Mouse (Mus musculus): Measurements from ENCODE around the gene Sncg. TPM values are rescaled to one million over a fixed set of nuclear protein-coding genes. Genes with fewer than 3 reads are reported as not detected.
"Not testable (repeated sequence)": the region's sequence is repeated elsewhere in the genome, so short reads cannot be mapped to it uniquely, and the experiment has no call there.

The Sncg gene
- total RNA-seq, 2 experiments from 2014 or later, result 5.9 to 6.5 TPM

DNA sequence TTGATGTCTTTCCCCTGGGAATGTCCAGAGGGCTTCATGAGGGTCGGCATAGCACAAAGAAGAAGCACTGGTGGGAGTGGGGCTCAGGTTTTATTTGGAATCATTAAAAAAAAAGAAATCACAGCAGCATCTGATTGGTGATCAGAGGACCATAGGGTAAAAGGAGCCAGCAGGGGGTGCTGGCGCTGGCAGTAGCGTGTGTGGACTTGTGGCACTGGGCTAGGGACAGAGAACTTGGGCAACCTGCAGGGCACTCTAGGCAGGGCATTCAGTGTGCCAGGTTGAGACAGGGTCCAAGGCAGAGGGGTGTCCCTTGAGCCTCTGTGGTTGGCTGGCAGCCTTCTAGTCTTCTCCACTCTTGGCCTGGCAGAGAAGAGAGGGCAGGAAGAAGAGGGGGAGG is 4.4 kb downstream of the Sncg start:
- no peak for DNase-seq

DNA sequence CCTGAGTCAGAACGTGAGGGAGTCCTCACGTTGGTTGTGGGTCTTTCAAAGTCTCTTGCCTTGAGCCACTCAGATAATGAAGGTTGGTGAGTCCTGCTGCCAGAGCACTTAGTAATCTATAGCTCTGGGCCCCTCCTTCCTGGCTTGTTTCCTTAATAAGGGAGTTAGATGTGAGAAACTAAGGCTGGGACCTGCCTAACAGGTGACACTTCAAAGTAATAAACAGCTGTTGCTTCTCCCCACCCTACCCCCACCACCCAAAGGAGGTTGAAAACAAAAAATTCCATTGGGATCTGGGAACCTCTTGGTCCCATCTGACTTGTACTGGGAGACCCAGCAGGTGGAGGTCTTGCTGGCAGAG is 9.5 kb downstream of the Sncg start:
- DNase-seq, result no peak

DNA sequence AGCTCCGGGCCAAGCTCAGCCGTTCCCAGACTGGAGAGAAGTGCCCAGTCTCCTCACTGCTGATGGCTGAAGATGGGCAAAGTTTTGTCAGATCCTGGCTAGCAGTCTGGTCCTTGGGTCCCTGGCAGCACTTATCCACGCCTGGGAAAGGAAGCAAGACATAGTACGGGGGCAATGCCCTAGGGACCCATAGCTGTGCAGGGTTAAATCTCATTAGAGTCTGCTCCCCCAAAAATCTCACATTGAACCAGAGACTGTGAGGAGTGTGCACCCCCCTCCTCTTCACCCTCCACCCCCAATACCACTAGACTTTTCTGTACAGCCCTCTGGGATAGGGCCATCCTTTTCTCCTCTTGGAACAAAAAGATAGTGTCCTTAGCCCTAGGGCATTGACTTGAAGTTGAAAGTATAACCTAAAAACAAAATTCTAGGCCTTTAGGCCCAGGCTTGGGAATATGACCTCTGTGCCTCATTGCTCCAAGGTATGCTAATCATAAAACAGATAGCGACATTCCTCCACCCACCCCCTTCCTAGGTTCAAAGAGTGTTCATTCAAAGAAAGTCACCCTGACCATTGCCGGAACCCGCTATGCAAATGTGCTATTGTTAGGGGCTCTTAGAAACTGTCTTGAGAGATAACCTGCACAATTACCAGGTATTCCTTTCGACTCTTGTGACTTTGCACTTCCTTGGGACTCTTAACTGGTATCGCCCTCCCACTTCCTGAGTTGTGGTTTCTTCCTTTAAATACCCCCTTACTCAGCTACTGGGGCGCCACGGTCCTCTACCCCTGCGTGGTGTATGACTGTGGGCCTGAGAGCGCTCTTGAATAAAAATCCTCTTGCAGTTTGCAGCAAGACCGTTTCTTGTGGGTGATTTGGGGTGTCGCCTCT is 10.1 kb downstream of the Sncg start:
- DNase-seq, result not testable (repeated sequence)

- peak; percentile 29 to 38 for DNase-seq
These were observed 10.9 kb downstream of the Sncg start for GRCm38 (mm10) chr14:34363490-34364253.

DNA sequence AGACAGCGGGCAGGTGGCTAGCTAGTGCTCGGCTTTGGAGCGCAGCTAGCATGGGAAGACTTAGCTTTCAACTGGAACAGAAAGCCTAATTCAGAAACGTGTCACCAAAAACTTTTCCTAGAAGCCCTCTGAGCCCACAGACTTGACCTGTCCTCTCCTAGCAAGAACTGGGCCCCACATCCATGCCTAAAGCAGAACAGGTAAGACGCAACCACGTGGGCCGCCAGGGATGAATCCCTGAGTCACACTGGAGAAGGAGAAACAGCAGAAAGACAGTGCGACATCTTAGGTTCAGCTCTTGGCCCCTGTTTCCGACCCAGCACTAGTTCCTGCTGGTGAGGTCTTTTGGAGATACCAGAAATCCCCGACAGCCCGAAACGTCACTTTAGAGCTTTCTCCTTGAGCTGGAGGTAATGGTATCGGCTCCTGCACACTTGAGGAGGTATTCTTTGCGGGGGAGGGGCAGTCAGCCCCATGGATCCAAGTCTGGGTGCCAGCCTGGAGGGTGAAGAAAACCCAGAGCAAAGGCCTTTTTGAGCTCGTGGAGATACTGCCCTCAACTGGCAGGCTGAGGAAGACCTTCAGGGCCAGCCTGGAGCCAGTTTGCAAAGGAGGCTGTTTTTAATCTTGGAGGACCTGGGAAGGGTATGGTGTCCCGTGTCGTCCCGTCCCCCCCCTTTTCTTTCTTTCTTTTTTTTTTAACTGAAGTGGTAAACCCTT is 11.7 kb downstream of the Sncg start:
- peak; percentile 56 to 62 for DNase-seq

DNA sequence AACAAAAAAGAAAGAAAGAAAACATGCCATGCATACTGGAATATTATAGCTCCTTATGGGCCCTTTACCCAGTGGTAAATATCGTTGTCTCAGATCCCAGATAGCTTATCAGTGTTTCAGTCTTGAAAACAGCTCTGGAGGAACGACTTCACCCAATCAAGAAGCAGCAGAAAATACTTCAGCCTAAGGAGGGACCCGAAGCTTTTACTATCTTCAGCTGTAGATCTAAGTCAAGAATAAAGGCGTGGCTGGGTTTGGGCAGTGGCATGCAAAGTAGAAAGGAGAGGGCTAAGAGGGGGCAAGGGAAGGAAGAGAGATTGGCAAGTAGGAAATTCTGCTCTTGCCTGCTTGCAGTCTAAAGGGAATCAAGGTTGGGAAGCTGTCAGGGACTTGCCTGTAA is 12.5 kb downstream of the Sncg start:
- no peak for DNase-seq

GRCm38 (mm10) chr14:34360251-34360650 is 14.3 kb downstream of the Sncg start:
- no peak for DNase-seq

- no peak for DNase-seq
These were observed 14.8 kb downstream of the Sncg start for GRCm38 (mm10) chr14:34359676-34360244.

GRCm38 (mm10) chr14:34357671-34358455 is 16.7 kb downstream of the Sncg start:
- peak in 1 of 2 experiments; percentile 26 for DNase-seq

GRCm38 (mm10) chr14:34355301-34355700 is 19.3 kb downstream of the Sncg start, which contains the start of gene Fam25c:
Gene Fam25c (minus strand): TSS chr14:34355433.
- no peak for DNase-seq

- no peak for DNase-seq
These were observed 20.1 kb downstream of the Sncg start for GRCm38 (mm10) chr14:34354456-34354855.

DNA sequence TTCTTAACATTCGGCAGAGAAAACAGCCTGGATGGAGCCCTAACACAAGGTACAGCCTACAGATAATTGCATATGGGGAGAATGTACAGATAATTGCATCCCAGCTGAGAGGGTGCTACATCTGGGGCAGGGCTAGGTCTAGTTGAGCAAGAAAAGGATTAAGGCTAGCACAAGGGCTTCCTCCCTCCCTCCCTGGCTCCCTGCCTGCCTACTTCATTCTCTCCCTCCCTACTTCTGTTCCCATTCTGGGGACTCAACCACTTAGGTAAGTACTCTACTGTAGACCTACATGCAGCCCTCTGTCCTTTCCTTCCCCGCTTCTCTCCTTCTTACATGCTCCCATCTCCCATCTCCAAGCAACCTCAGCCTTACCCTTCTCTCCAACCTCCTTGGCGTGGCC is 21.3 kb downstream of the Sncg start:
- DNase-seq, result no peak

- DNase-seq, result no peak
These were observed 22.1 kb downstream of the Sncg start for GRCm38 (mm10) chr14:34352523-34352922.

GRCm38 (mm10) chr14:34351660-34352059 is 22.9 kb downstream of the Sncg start:
- no peak for DNase-seq

DNA sequence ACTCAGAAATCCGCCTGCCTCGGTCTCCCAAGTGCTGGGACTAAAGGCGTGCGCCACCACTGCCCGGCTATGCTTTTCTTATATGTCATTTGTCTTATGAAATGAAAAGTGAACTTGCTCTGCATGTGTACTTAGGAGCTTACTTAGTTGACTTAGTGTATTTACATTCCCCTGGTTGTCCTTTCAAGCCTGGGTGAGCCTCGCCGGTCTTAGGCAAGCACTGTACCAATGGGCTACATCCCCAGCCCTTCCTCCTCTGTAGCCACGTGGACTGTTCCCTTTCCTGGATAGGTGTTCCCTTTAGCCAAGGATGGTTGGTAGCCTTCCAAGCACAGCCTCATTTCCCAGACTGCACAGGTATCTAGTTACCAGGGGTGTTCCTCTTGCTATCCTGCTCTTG is 25.6 kb downstream of the Sncg start:
- DNase-seq, result no peak

- no peak for DNase-seq
These were observed 26.3 kb downstream of the Sncg start for GRCm38 (mm10) chr14:34348301-34348700.

DNA sequence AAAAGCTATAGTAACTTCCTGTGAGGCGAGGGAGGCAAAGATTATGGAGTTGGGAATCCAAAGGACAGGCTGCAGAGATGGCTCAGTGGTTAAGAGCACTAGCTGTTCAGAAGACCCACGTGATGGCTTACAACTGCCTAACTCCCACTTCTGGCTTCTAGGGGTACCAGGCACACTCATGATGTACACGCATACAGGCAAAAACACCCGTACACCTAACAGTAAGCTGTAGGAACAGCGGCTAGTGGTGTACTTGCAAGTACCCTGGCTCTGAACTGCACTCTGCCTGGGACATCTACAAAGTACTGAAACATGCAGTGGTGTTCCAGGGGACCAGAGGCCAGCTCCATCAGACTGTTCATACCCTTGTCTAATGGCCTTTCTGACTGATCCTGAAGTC is 27.5 kb downstream of the Sncg start:
- DNase-seq, result no peak

DNA sequence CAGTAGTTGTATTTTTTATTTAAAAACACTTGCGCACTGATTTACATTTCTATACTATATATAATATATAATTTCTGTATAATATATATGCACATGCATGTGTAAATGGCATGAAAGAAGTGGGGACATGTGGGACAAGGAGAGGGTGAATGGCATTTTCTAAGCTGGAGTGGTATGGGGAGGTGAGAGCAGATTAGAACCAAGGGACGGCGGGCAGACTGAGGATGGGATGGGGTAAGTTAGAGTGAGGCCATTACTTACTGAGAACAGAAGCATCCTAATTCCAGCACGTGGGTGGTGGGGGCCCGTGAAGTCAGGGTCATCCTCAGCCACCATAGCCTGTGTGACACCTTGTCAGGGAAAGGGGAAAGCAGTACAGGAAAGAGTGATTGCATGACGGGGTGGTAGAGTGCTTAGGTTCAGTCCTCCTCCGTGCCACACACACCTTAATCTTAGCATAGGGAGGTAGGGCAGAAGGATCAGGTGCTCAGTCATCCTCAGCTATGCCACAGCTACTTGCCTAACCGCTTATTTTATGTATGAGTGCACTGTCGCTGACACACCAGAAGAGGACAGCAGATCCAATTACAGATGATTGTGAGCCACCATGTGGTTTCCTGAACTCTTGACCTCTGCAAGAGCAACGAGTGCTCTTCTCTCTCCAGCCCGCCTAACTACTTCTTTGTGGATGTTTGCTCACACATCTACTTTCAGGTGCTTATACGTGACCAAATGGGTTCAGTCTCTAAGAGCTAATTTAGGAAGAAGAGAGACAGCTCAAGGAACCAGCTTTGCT is 28.6 kb downstream of the Sncg start:
- DNase-seq, result no peak

DNA sequence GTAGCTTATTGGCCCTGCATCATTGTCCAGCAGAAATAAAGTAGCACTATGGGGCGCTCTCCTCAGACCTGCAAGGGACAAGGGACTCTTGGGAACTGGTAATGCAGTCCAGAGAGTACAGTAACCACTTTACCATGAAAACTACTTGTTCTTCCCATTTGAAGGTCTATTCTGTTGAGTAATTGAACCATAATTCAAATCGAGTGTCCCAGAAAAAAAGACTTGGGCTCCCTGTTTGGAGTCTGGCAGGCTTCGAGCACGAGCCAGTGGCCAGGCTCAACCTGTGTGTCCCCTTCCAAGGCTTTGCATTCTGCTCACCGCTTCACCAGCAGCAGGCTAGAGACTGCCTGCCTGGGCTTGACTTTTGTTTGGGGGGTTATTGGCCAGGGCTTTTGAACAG is 30.2 kb downstream of the Sncg start:
- DNase-seq, result no peak

- no peak for DNase-seq
These were observed 31.5 kb downstream of the Sncg start for GRCm38 (mm10) chr14:34343078-34343477.

DNA sequence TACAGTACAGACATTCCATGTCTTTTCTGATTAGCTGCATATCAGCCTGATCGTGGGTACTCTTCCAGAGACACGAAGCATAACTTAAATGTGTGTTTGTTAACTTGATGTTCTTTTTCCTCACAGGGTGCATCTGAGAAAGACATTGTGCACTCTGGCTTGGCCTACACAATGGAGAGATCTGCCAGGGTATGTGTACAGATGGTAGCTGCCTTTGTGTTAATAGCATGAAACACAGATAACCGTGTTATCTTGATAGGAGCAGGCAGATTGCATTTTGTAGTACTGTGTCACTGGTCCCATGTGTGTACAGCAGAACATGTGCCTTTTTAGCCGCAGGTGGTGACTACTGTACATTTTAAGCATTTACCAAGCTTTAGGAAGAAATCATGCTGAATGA is 32.6 kb downstream of the Sncg start:
- no peak for DNase-seq
